Mouse (Mus musculus) 3134 (cell line): ENCODE data around the gene St6galnac1.
"Not testable (repeated sequence)": the region's sequence is repeated elsewhere in the genome, so short reads cannot be mapped to it uniquely, and the experiment has no call there.

Experiments
- DNase-seq: peaks from one replicate; pipeline ENCODE4 v3.0.0-alpha.2; 2011; ENCODE audit warnings: low spot score; ENCODE audit not compliant: insufficient read length; ENCODE audit errors: extremely low read depth

St6galnac1 gene

GRCm38 (mm10) chr11:116807938-116808606 is 32.8 kb upstream of the St6galnac1 start:
- peak; percentile 78 for DNase-seq

- peak; percentile 76 for DNase-seq
Observed at GRCm38 (mm10) chr11:116807526-116807925, 32.2 kb upstream of the St6galnac1 start.

- peak; percentile 70 for DNase-seq
Observed at GRCm38 (mm10) chr11:116807116-116807515, 31.8 kb upstream of the St6galnac1 start.

GRCm38 (mm10) chr11:116806136-116807071 is 31.1 kb upstream of the St6galnac1 start:
- peak; percentile 64 for DNase-seq

GRCm38 (mm10) chr11:116802709-116803108 is 27.4 kb upstream of the St6galnac1 start:
- DNase-seq = no peak

GRCm38 (mm10) chr11:116801106-116801505 is 25.8 kb upstream of the St6galnac1 start:
- no peak for DNase-seq

GRCm38 (mm10) chr11:116799364-116799763 is 24.1 kb upstream of the St6galnac1 start:
- no peak for DNase-seq

- DNase-seq = no peak
Observed at GRCm38 (mm10) chr11:116784221-116784620, 8.9 kb upstream of the St6galnac1 start.

GRCm38 (mm10) chr11:116782737-116783145 is 7.4 kb upstream of the St6galnac1 start:
- peak; percentile 20 for DNase-seq

- DNase-seq = no peak
Observed at GRCm38 (mm10) chr11:116773205-116773604, 2.1 kb downstream of the St6galnac1 start.

- no peak for DNase-seq
Observed at GRCm38 (mm10) chr11:116769873-116770272, 5.4 kb downstream of the St6galnac1 start.

GRCm38 (mm10) chr11:116764946-116765345 is 10.4 kb downstream of the St6galnac1 start:
- DNase-seq = no peak

- peak; percentile 41 for DNase-seq
Observed at GRCm38 (mm10) chr11:116764346-116764745, 11.0 kb downstream of the St6galnac1 start.

- DNase-seq = peak; percentile 42
Observed at GRCm38 (mm10) chr11:116755191-116755590, 20.1 kb downstream of the St6galnac1 start.

- peak; percentile 58 for DNase-seq
Observed at GRCm38 (mm10) chr11:116753674-116754470, 21.4 kb downstream of the St6galnac1 start.

- no peak for DNase-seq
Observed at GRCm38 (mm10) chr11:116749733-116750132, 25.6 kb downstream of the St6galnac1 start.

GRCm38 (mm10) chr11:116748692-116749091 is 26.6 kb downstream of the St6galnac1 start:
- not testable (repeated sequence) for DNase-seq

GRCm38 (mm10) chr11:116746822-116747221 is 28.5 kb downstream of the St6galnac1 start:
- DNase-seq = not testable (repeated sequence)

- DNase-seq = not testable (repeated sequence)
Observed at GRCm38 (mm10) chr11:116745457-116745856, 29.9 kb downstream of the St6galnac1 start.

GRCm38 (mm10) chr11:116738411-116738810 is 36.9 kb downstream of the St6galnac1 start:
- no peak for DNase-seq

- no peak for DNase-seq
Observed at GRCm38 (mm10) chr11:116732536-116732935, 42.8 kb downstream of the St6galnac1 start.
